Mouse (Mus musculus) ES-Bruce4 (cell line): ENCODE measurements around the gene Creb1.

Experiments used
- CTCF ChIP-seq: IDR thresholded peaks from one replicate; pipeline ENCODE4 v1.8.1; 2011; ENCODE audit warnings: low read depth, low read length
- EP300 ChIP-seq: IDR thresholded peaks from 2 replicates; pipeline ENCODE4 v1.6.1; 2011; ENCODE audit warnings: low read depth, low read length; ENCODE audit not compliant: insufficient read depth

- TF ChIP-seq CTCF: no peak
- no peak for TF ChIP-seq EP300
These were observed 43.9 kb upstream of the Creb1 start for GRCm38 (mm10) chr1:64488521-64489029.
